Mouse (Mus musculus) heart, adult 2 months (tissue): ENCODE results near the gene Arel1.

Source experiments
- CTCF ChIP-seq: fragments of 200-600 bp; IDR thresholded peaks from 2 replicates; pipeline ENCODE4 v1.8.1; 2022; ENCODE audit warnings: antibody characterized with exemption, mild to moderate bottlenecking, moderate library complexity
- POLR2A ChIP-seq: fragments of 200-500 bp; IDR thresholded peaks from 2 replicates; pipeline ENCODE4 v1.6.1; 2011; ENCODE audit warnings: mild to moderate bottlenecking, low read depth, low read length, control low read depth; ENCODE audit not compliant: insufficient read depth

DNA sequence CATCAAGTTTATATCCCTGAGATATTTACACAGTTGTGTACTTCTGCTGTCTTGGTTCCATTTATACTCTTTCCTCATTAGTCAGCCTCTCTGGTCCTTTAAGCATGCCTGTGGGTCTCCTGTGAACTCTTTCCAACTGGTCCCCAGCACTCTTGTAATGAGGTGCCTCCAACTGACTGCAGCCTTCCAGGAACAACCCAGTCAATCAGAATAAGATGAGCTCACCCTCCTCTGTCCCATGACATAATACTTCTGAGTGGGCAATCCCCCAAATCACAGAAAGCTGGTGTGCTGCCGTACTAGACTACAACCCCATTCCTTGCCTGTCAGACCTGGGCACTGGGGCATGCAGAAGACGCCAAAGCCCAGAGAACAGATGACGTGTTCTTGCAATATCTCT, 14.4 kb downstream of the Arel1 start:
- TF ChIP-seq CTCF (no peak), POLR2A (no peak)
